Mouse (Mus musculus): ENCODE results near the gene Hspb2. TPM values are rescaled to one million over a fixed set of nuclear protein-coding genes. Genes with fewer than 3 reads are reported as not detected.

Gene Hspb2
- total and polyA plus RNA-seq, 3 experiments: not detected

DNA sequence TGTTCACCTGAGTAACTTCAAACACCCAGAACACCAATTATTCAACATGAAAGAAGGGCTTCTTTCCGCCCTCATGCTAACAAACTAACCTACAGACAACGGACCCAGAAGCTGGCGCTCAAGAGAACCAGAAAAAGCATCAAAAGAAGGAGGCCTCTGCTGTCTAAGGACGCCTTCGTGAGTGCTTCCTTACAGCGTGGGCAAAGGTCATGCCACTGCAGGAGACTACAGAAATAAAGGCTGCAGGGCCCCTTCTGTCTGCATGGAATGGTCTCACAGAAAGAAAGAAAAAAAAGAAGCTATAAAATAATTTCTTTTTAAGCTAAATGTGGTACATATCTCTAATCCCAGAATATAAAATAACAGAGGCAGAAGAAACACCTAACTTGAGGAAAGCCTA is 47.2 kb downstream of the Hspb2 start:
- H3K4me3 ChIP-seq (replicated peaks in 1 of 3; ENCODE audit: low read depth in 2 of 3, low read length in 2 of 3, poor library complexity in 1 of 3): no peak overlapping the region
- H3K4me1 ChIP-seq (ENCODE audit: control insufficient read depth in 1 of 2, insufficient read depth in 2 of 2): no peaks in the 10 kb centered on the region
- H3K79me2 ChIP-seq (replicated peaks; ENCODE audit: control insufficient read depth, extremely low read depth, insufficient read depth, poor library complexity, severe bottlenecking): no peaks in the 10 kb centered on the region
- in situ Hi-C loops (cut with MboI; ENCODE audit: low pct_ligation_motif_present, low pct_unique_long_range_greater_than_20kb, low sequenced_read_pairs) (no loop called here), dilution Hi-C loops (cut with MboI; ENCODE audit: extremely low pct_ligation_motif_present, extremely low pct_unique_long_range_greater_than_20kb, low sequenced_read_pairs) (no loop called here)
- no peak overlapping the region for H3K9ac ChIP-seq (ENCODE audit: insufficient read depth, low read depth)
- peaks cover 16% of the 10 kb centered on the region for H3K27me3 ChIP-seq (replicated peaks)
- no peaks in the 10 kb centered on the region for H3K9me3 ChIP-seq (replicated peaks; ENCODE audit: low read length)
- no peak overlapping the region for H3K4me2 ChIP-seq (ENCODE audit: insufficient read depth, low read depth, poor library complexity, severe bottlenecking)
- no peak overlapping the region for H3K27ac ChIP-seq (ENCODE audit: insufficient read depth, low read depth)
- TF ChIP-seq MXI1 (IDR thresholded peaks at IDR 0.05; ENCODE audit: low read depth, low read length) (no peak), MAFK (IDR thresholded peaks at IDR 0.05; ENCODE audit: insufficient replicate concordance, low read length) (no peak), SIN3A (IDR thresholded peaks at IDR 0.05; ENCODE audit: low read length) (no peak), MAX (IDR thresholded peaks at IDR 0.05; ENCODE audit: low read length) (no peak), POLR2AphosphoS2 (IDR thresholded peaks at IDR 0.05; ENCODE audit: low read depth, low read length) (no peak), RAD21 (IDR thresholded peaks at IDR 0.05; ENCODE audit: low read depth, low read length) (no peak), E2F4 (IDR thresholded peaks at IDR 0.05; ENCODE audit: insufficient replicate concordance, low read depth, low read length) (no peak), MYC (IDR thresholded peaks at IDR 0.05; ENCODE audit: low read depth, low read length) (no peak), ETS1 (conservative IDR thresholded peaks at IDR 0.05; ENCODE audit: low read depth, low read length) (no peak), JUND (conservative IDR thresholded peaks at IDR 0.05; ENCODE audit: low read depth, low read length) (no peak), MEF2A (IDR thresholded peaks at IDR 0.05; ENCODE audit: borderline replicate concordance, low read depth, low read length) (no peak), TCF12 (IDR thresholded peaks at IDR 0.05; ENCODE audit: low read depth, low read length) (no peak), GABPA (IDR thresholded peaks at IDR 0.05; ENCODE audit: insufficient replicate concordance, low read depth, low read length) (no peak), USF2 (conservative IDR thresholded peaks at IDR 0.05; ENCODE audit: low read depth, low read length) (no peak), BHLHE40 (IDR thresholded peaks at IDR 0.05; ENCODE audit: low read depth, low read length) (no peak), ZNF384 (IDR thresholded peaks at IDR 0.05; ENCODE audit: low read depth, low read length) (no peak), POLR2A (IDR thresholded peaks at IDR 0.05; ENCODE audit: low read depth, low read length) (no peak), PAX5 (IDR thresholded peaks at IDR 0.05; ENCODE audit: low read length) (no peak)
- no peak for DNase-seq (ENCODE audit: extremely low read depth)
- no peaks in the 10 kb centered on the region for H3K36me3 ChIP-seq (replicated peaks in 1 of 2; ENCODE audit: control insufficient read depth in 1 of 2, insufficient read depth in 1 of 2, low read length in 1 of 2)

Other genes with a start within 250 kb of the Hspb2 start
- 35.3 and 37.9 TPM in 2 replicates for gene Pts, start 223.6 kb downstream of the Hspb2 start, total RNA-seq (2012; rRNA removed)
- gene Pts, start 223.6 kb downstream of the Hspb2 start, total RNA-seq (2014; rRNA removed): 89.4 and 91.8 TPM in 2 replicates
- gene Pts, start 223.6 kb downstream of the Hspb2 start, polyA plus RNA-seq (2012; ENCODE audit: insufficient read length, low read depth): 35.4 and 37.7 TPM in 2 replicates
- gene Il18, start 197.5 kb downstream of the Hspb2 start, total RNA-seq (2012; rRNA removed): 0.59 and 0.63 TPM in 2 replicates
- gene Il18, start 197.5 kb downstream of the Hspb2 start, total RNA-seq (2014; rRNA removed): 0.70 and 0.98 TPM in 2 replicates
- 0.56 TPM in 1 of 2 replicates, not detected in the other for gene Il18, start 197.5 kb downstream of the Hspb2 start, polyA plus RNA-seq (2012; ENCODE audit: insufficient read length, low read depth)
- 1.2 and 1.3 TPM in 2 replicates for gene Bco2, start 197.2 kb downstream of the Hspb2 start, total RNA-seq (2012; rRNA removed)
- gene Bco2, start 197.2 kb downstream of the Hspb2 start, total RNA-seq (2014; rRNA removed): 0.68 and 0.73 TPM in 2 replicates
- 0.53 and 0.93 TPM in 2 replicates for gene Bco2, start 197.2 kb downstream of the Hspb2 start, polyA plus RNA-seq (2012; ENCODE audit: insufficient read length, low read depth)
- not detected in 2 replicates for gene Tex12, start 191.0 kb downstream of the Hspb2 start, total RNA-seq (2012; rRNA removed)
- gene Tex12, start 191.0 kb downstream of the Hspb2 start, total RNA-seq (2014; rRNA removed): not detected in 2 replicates
- not detected in 2 replicates for gene Tex12, start 191.0 kb downstream of the Hspb2 start, polyA plus RNA-seq (2012; ENCODE audit: insufficient read length, low read depth)
- 215 and 261 TPM in 2 replicates for gene Sdhd, start 148.5 kb downstream of the Hspb2 start, total RNA-seq (2012; rRNA removed)
- gene Sdhd, start 148.5 kb downstream of the Hspb2 start, total RNA-seq (2014; rRNA removed): 407 and 435 TPM in 2 replicates
- 220 and 240 TPM in 2 replicates for gene Sdhd, start 148.5 kb downstream of the Hspb2 start, polyA plus RNA-seq (2012; ENCODE audit: insufficient read length, low read depth)
- 160 and 183 TPM in 2 replicates for gene Timm8b, start 148.4 kb downstream of the Hspb2 start, total RNA-seq (2012; rRNA removed)
- gene Timm8b, start 148.4 kb downstream of the Hspb2 start, total RNA-seq (2014; rRNA removed): 244 and 249 TPM in 2 replicates
- 119 and 155 TPM in 2 replicates for gene Timm8b, start 148.4 kb downstream of the Hspb2 start, polyA plus RNA-seq (2012; ENCODE audit: insufficient read length, low read depth)
- gene Pih1d2, start 135.0 kb downstream of the Hspb2 start, total RNA-seq (2012; rRNA removed): 1.8 and 2.4 TPM in 2 replicates
- gene Pih1d2, start 135.0 kb downstream of the Hspb2 start, total RNA-seq (2014; rRNA removed): 4.8 and 5.5 TPM in 2 replicates
- gene Pih1d2, start 135.0 kb downstream of the Hspb2 start, polyA plus RNA-seq (2012; ENCODE audit: insufficient read length, low read depth): 2.8 and 3.2 TPM in 2 replicates
- gene Nkapd1, start 134.9 kb downstream of the Hspb2 start, total RNA-seq (2012; rRNA removed): 9.6 and 10.0 TPM in 2 replicates
- 13.5 and 13.7 TPM in 2 replicates for gene Nkapd1, start 134.9 kb downstream of the Hspb2 start, total RNA-seq (2014; rRNA removed)
- gene Nkapd1, start 134.9 kb downstream of the Hspb2 start, polyA plus RNA-seq (2012; ENCODE audit: insufficient read length, low read depth): 36.7 and 38.4 TPM in 2 replicates
- gene Dlat, start 92.6 kb downstream of the Hspb2 start, total RNA-seq (2012; rRNA removed): 45.2 and 49.6 TPM in 2 replicates
- gene Dlat, start 92.6 kb downstream of the Hspb2 start, total RNA-seq (2014; rRNA removed): 67.5 and 81.5 TPM in 2 replicates
- gene Dlat, start 92.6 kb downstream of the Hspb2 start, polyA plus RNA-seq (2012; ENCODE audit: insufficient read length, low read depth): 53.4 and 55.7 TPM in 2 replicates
- gene Dixdc1, start 12.8 kb downstream of the Hspb2 start, total RNA-seq (2012; rRNA removed): 0.04 and 0.13 TPM in 2 replicates
- gene Dixdc1, start 12.8 kb downstream of the Hspb2 start, total RNA-seq (2014; rRNA removed): 0.15 and 0.23 TPM in 2 replicates
- 0.19 and 0.21 TPM in 2 replicates for gene Dixdc1, start 12.8 kb downstream of the Hspb2 start, polyA plus RNA-seq (2012; ENCODE audit: insufficient read length, low read depth)
- gene 2310030G06Rik, start 5.8 kb downstream of the Hspb2 start, total RNA-seq (2012; rRNA removed): not detected in 2 replicates
- gene 2310030G06Rik, start 5.8 kb downstream of the Hspb2 start, total RNA-seq (2014; rRNA removed): not detected in 2 replicates
- gene 2310030G06Rik, start 5.8 kb downstream of the Hspb2 start, polyA plus RNA-seq (2012; ENCODE audit: insufficient read length, low read depth): not detected in 2 replicates
- gene Cryab, start 1.0 kb downstream of the Hspb2 start, total RNA-seq (2012; rRNA removed): not detected in 2 replicates
- not detected in 2 replicates for gene Cryab, start 1.0 kb downstream of the Hspb2 start, total RNA-seq (2014; rRNA removed)
- gene Cryab, start 1.0 kb downstream of the Hspb2 start, polyA plus RNA-seq (2012; ENCODE audit: insufficient read length, low read depth): not detected in 2 replicates
- gene Fdxacb1, start 15.9 kb upstream of the Hspb2 start, total RNA-seq (2012; rRNA removed): 5.5 and 5.6 TPM in 2 replicates
- gene Fdxacb1, start 15.9 kb upstream of the Hspb2 start, total RNA-seq (2014; rRNA removed): 9.5 and 10.6 TPM in 2 replicates
- 7.5 and 8.5 TPM in 2 replicates for gene Fdxacb1, start 15.9 kb upstream of the Hspb2 start, polyA plus RNA-seq (2012; ENCODE audit: insufficient read length, low read depth)
- gene Alg9, start 22.7 kb upstream of the Hspb2 start, total RNA-seq (2012; rRNA removed): 24.4 and 25.7 TPM in 2 replicates
- 31.4 and 40.1 TPM in 2 replicates for gene Alg9, start 22.7 kb upstream of the Hspb2 start, total RNA-seq (2014; rRNA removed)
- 31.1 and 39.6 TPM in 2 replicates for gene Alg9, start 22.7 kb upstream of the Hspb2 start, polyA plus RNA-seq (2012; ENCODE audit: insufficient read length, low read depth)
- 6.3 and 7.7 TPM in 2 replicates for gene 1110032A03Rik, start 23.2 kb upstream of the Hspb2 start, total RNA-seq (2012; rRNA removed)
- gene 1110032A03Rik, start 23.2 kb upstream of the Hspb2 start, total RNA-seq (2014; rRNA removed): 11.3 and 11.7 TPM in 2 replicates
- 9.0 and 9.4 TPM in 2 replicates for gene 1110032A03Rik, start 23.2 kb upstream of the Hspb2 start, polyA plus RNA-seq (2012; ENCODE audit: insufficient read length, low read depth)
- gene Ppp2r1b, start 92.9 kb upstream of the Hspb2 start, total RNA-seq (2012; rRNA removed): 42.1 and 54.9 TPM in 2 replicates
- 39.3 and 39.6 TPM in 2 replicates for gene Ppp2r1b, start 92.9 kb upstream of the Hspb2 start, total RNA-seq (2014; rRNA removed)
- gene Ppp2r1b, start 92.9 kb upstream of the Hspb2 start, polyA plus RNA-seq (2012; ENCODE audit: insufficient read length, low read depth): 63.6 and 66.6 TPM in 2 replicates

Data from CH12.LX (cell line).